Mouse (Mus musculus) ES-E14 (cell line): Measurements from ENCODE around the gene Aoc3. TPM values are rescaled to one million over a fixed set of nuclear protein-coding genes. Genes with fewer than 3 reads are reported as not detected.
A peak's percentile ranks its signal among the peaks of the same experiment; 100 is the strongest.

Source experiments
- DNase-seq: peaks from one replicate; pipeline ENCODE4 v3.0.0-alpha.2; 2013; ENCODE audit warnings: low read depth, low spot score
- H3K27ac ChIP-seq: 2 replicates; pipeline ENCODE4 v1.5.1; 2012; ENCODE audit warnings: low read depth, mild to moderate bottlenecking, low read length, moderate library complexity, mixed read lengths; ENCODE audit not compliant: poor library complexity, insufficient read depth, severe bottlenecking
- H3K36me3 ChIP-seq: 2 replicates; pipeline ENCODE4 v1.6.1; 2012; ENCODE audit warnings: mild to moderate bottlenecking, low read length, moderate library complexity, mixed read lengths; ENCODE audit not compliant: control insufficient read depth, poor library complexity, insufficient read depth, severe bottlenecking
- H3K4me1 ChIP-seq, 2 experiments: fragments of 150-350 bp in 1 of 2; sonication (generic) in 1 of 2; 2 replicates each; pipeline ENCODE4 v1.6.1; 2012; ENCODE audit warnings: low read length in 2 of 2, mild to moderate bottlenecking in 1 of 2, mixed read lengths in 1 of 2; ENCODE audit not compliant: control insufficient read depth in 2 of 2, insufficient read depth in 2 of 2, poor library complexity in 1 of 2
- H3K4me3 ChIP-seq, 2 experiments: fragments of 150-350 bp in 1 of 2; sonication (generic) in 1 of 2; 2 replicates each; pipeline ENCODE4 v1.5.1; 2012; ENCODE audit warnings: low read length in 2 of 2, low read depth in 1 of 2, mild to moderate bottlenecking in 1 of 2, mixed read lengths in 1 of 2; ENCODE audit not compliant: insufficient read depth in 1 of 2, poor library complexity in 1 of 2, severe bottlenecking in 1 of 2
- H3K9ac ChIP-seq: 2 replicates; pipeline ENCODE4 v1.6.1; 2012; ENCODE audit warnings: low read depth, mild to moderate bottlenecking, low read length, mixed read lengths; ENCODE audit not compliant: poor library complexity, insufficient read depth, severe bottlenecking
- H3K9me3 ChIP-seq: fragments of 150-350 bp; sonication (generic); 2 replicates; pipeline ENCODE4 v1.6.1; 2012; ENCODE audit warnings: low read depth, mild to moderate bottlenecking, low read length; ENCODE audit not compliant: control insufficient read depth, insufficient read depth
- CHD2 ChIP-seq: IDR thresholded peaks from 2 replicates; pipeline ENCODE4 v1.6.1; 2014; ENCODE audit warnings: mild to moderate bottlenecking, low read depth, low read length, inconsistent platforms
- HCFC1 ChIP-seq: IDR thresholded peaks from 2 replicates; pipeline ENCODE4 v1.6.1; 2012; ENCODE audit warnings: low read length, inconsistent platforms, borderline replicate concordance; ENCODE audit not compliant: insufficient read depth
- MAFK ChIP-seq: IDR thresholded peaks from 2 replicates; pipeline ENCODE4 v1.6.1; 2014; ENCODE audit warnings: mild to moderate bottlenecking, low read depth, low read length, inconsistent platforms; ENCODE audit not compliant: insufficient read depth
- ZC3H11A ChIP-seq: IDR thresholded peaks from 2 replicates; pipeline ENCODE4 v1.6.1; 2012; ENCODE audit warnings: low read depth, mild to moderate bottlenecking, inconsistent platforms, low read length, borderline replicate concordance
- ZNF384 ChIP-seq: IDR thresholded peaks from 2 replicates; pipeline ENCODE4 v1.6.1; 2012; ENCODE audit warnings: low read depth, low read length, inconsistent platforms
- in situ Hi-C, 2 experiments: fragments of 600-800 bp; cut with MboI; formaldehyde crosslinking; loops; one replicate each; pipeline ENCODE4 v1.15.1; 2025; ENCODE audit warnings: low sequenced_read_pairs in 2 of 2, inconsistent platforms in 1 of 2; ENCODE audit not compliant: unreplicated experiment in 2 of 2
- total RNA-seq: library from RNA; depleted of rRNA; stranded (reverse); fragments of 300-350 nt; gene quantifications from 2 replicates; pipeline ENCODE4 v1.2.3, GENCODE M21; 2012

Aoc3 gene
- total RNA-seq, 1 experiment, result 0.62 TPM

- H3K4me3 ChIP-seq, result no peak overlapping the region
- no peak overlapping the region for H3K27ac ChIP-seq
- H3K9ac ChIP-seq, result no peak overlapping the region
- in situ Hi-C loops, result no loop called here
- no peaks in the 10 kb centered on the region for H3K36me3 ChIP-seq
- TF ChIP-seq HCFC1 (no peak), ZNF384 (peak; percentile 60; the same call in 1 of the 2 replicates), MAFK (peak; percentile 28; the same call in 1 of the 2 replicates), CHD2 (no peak), ZC3H11A (no peak)
- peaks cover 2% of the 10 kb centered on the region in 2 experiments; a peak in 1 of 4 replicates for H3K4me1 ChIP-seq
- no peaks in the 10 kb centered on the region for H3K9me3 ChIP-seq
- no peak for DNase-seq
Observed at GRCm38 (mm10) chr11:101355916-101356315, 25.5 kb downstream of the Aoc3 start.

GRCm38 (mm10) chr11:101357505-101358182 is 27.2 kb downstream of the Aoc3 start:
- Histone ChIP-seq H3K36me3 (no peaks in the 10 kb centered on the region), H3K9me3 (no peaks in the 10 kb centered on the region), H3K4me1 (peaks cover 2% of the 10 kb centered on the region in 2 experiments; a peak in 1 of 4 replicates), H3K9ac (no peak overlapping the region), H3K27ac (no peak overlapping the region), H3K4me3 (no peak overlapping the region)
- no peak for DNase-seq
- TF ChIP-seq MAFK, result no peak
- TF ChIP-seq HCFC1, result no peak
- no peak for TF ChIP-seq ZC3H11A
- no peak for TF ChIP-seq CHD2
- TF ChIP-seq ZNF384, result no peak
- in situ Hi-C loops, result no loop called here

GRCm38 (mm10) chr11:101359776-101360175 is 29.4 kb downstream of the Aoc3 start:
- DNase-seq, result no peak
- H3K27ac ChIP-seq, result no peak overlapping the region
- in situ Hi-C loops, result no loop called here

GRCm38 (mm10) chr11:101360651-101361113 is 30.3 kb downstream of the Aoc3 start:
- no peak for DNase-seq
- H3K9ac ChIP-seq, result no peak overlapping the region
- TF ChIP-seq CHD2 (no peak), HCFC1 (no peak), ZNF384 (no peak), ZC3H11A (no peak), MAFK (no peak)
- in situ Hi-C loops, result no loop called here
- H3K36me3 ChIP-seq, result no peaks in the 10 kb centered on the region
- 0 out of 4 replicates have a peak, but pooled peaks cover 0 to 2% of the 10 kb centered on the region in 2 experiments for H3K4me1 ChIP-seq
- no peak overlapping the region for H3K27ac ChIP-seq
- H3K4me3 ChIP-seq, result no peak overlapping the region
- no peaks in the 10 kb centered on the region for H3K9me3 ChIP-seq

More at GRCm38 (mm10) chr11:101359776-101360175, 29.4 kb downstream of the Aoc3 start:
- no peak overlapping the region for H3K9ac ChIP-seq
- no peak overlapping the region for H3K4me3 ChIP-seq
- no peak for TF ChIP-seq ZNF384
- no peak for TF ChIP-seq ZC3H11A
- TF ChIP-seq HCFC1, result no peak
- TF ChIP-seq CHD2, result no peak
- TF ChIP-seq MAFK, result no peak
- no peaks in the 10 kb centered on the region for H3K9me3 ChIP-seq
- 0 out of 4 replicates have a peak, but pooled peaks cover 0 to 2% of the 10 kb centered on the region in 2 experiments for H3K4me1 ChIP-seq
- no peaks in the 10 kb centered on the region for H3K36me3 ChIP-seq

DNA sequence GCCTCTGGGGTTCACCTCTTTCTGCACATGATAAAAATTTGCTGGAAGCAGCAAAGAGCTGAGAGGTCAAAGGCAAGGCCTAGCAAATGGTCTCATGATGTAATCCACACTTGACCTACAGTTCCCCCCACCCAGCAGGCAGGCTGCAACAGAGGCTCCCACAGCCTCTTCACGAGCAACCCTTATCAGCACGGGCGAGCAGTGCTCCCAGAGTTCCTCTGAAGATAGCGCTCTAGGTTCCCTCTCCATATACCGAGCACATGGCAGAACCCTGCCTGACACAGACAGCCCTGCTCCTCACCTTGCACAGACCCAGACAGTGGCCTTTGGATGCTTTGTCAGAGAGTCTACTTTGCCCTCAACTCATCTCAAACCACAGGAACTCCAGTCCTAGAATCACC is 34.1 kb downstream of the Aoc3 start:
- H3K9ac ChIP-seq, result no peak overlapping the region
- no peaks in the 10 kb centered on the region for H3K9me3 ChIP-seq
- H3K4me1 ChIP-seq, result 0 out of 4 replicates have a peak, but pooled peaks cover 0 to 2% of the 10 kb centered on the region in 2 experiments
- TF ChIP-seq ZNF384 (no peak), HCFC1 (no peak), ZC3H11A (no peak), MAFK (no peak), CHD2 (no peak)
- no peak for DNase-seq
- H3K36me3 ChIP-seq, result no peaks in the 10 kb centered on the region
- H3K27ac ChIP-seq, result no peak overlapping the region
- in situ Hi-C loops, result no loop called here
- no peak overlapping the region for H3K4me3 ChIP-seq
